Mouse (Mus musculus) ES-E14 (cell line): ENCODE measurements around the gene Med8. TPM values are rescaled to one million over a fixed set of nuclear protein-coding genes. Genes with fewer than 3 reads are reported as not detected.
A peak's percentile ranks its signal among the peaks of the same experiment; 100 is the strongest.

ENCODE experiments used
- DNase-seq: peaks from one replicate; pipeline ENCODE4 v3.0.0-alpha.2; 2013; ENCODE audit warnings: low read depth, low spot score
- H3K27ac ChIP-seq: 2 replicates; pipeline ENCODE4 v1.5.1; 2012; ENCODE audit warnings: low read depth, mild to moderate bottlenecking, low read length, moderate library complexity, mixed read lengths; ENCODE audit not compliant: poor library complexity, insufficient read depth, severe bottlenecking
- H3K36me3 ChIP-seq: 2 replicates; pipeline ENCODE4 v1.6.1; 2012; ENCODE audit warnings: mild to moderate bottlenecking, low read length, moderate library complexity, mixed read lengths; ENCODE audit not compliant: control insufficient read depth, poor library complexity, insufficient read depth, severe bottlenecking
- H3K4me1 ChIP-seq, 2 experiments: fragments of 150-350 bp in 1 of 2; sonication (generic) in 1 of 2; 2 replicates each; pipeline ENCODE4 v1.6.1; 2012; ENCODE audit warnings: low read length in 2 of 2, mild to moderate bottlenecking in 1 of 2, mixed read lengths in 1 of 2; ENCODE audit not compliant: control insufficient read depth in 2 of 2, insufficient read depth in 2 of 2, poor library complexity in 1 of 2
- H3K4me3 ChIP-seq, 2 experiments: fragments of 150-350 bp in 1 of 2; sonication (generic) in 1 of 2; 2 replicates each; pipeline ENCODE4 v1.5.1; 2012; ENCODE audit warnings: low read length in 2 of 2, low read depth in 1 of 2, mild to moderate bottlenecking in 1 of 2, mixed read lengths in 1 of 2; ENCODE audit not compliant: insufficient read depth in 1 of 2, poor library complexity in 1 of 2, severe bottlenecking in 1 of 2
- H3K9ac ChIP-seq: 2 replicates; pipeline ENCODE4 v1.6.1; 2012; ENCODE audit warnings: low read depth, mild to moderate bottlenecking, low read length, mixed read lengths; ENCODE audit not compliant: poor library complexity, insufficient read depth, severe bottlenecking
- H3K9me3 ChIP-seq: fragments of 150-350 bp; sonication (generic); 2 replicates; pipeline ENCODE4 v1.6.1; 2012; ENCODE audit warnings: low read depth, mild to moderate bottlenecking, low read length; ENCODE audit not compliant: control insufficient read depth, insufficient read depth
- CHD2 ChIP-seq: IDR thresholded peaks from 2 replicates; pipeline ENCODE4 v1.6.1; 2014; ENCODE audit warnings: mild to moderate bottlenecking, low read depth, low read length, inconsistent platforms
- HCFC1 ChIP-seq: IDR thresholded peaks from 2 replicates; pipeline ENCODE4 v1.6.1; 2012; ENCODE audit warnings: low read length, inconsistent platforms, borderline replicate concordance; ENCODE audit not compliant: insufficient read depth
- MAFK ChIP-seq: IDR thresholded peaks from 2 replicates; pipeline ENCODE4 v1.6.1; 2014; ENCODE audit warnings: mild to moderate bottlenecking, low read depth, low read length, inconsistent platforms; ENCODE audit not compliant: insufficient read depth
- ZC3H11A ChIP-seq: IDR thresholded peaks from 2 replicates; pipeline ENCODE4 v1.6.1; 2012; ENCODE audit warnings: low read depth, mild to moderate bottlenecking, inconsistent platforms, low read length, borderline replicate concordance
- ZNF384 ChIP-seq: IDR thresholded peaks from 2 replicates; pipeline ENCODE4 v1.6.1; 2012; ENCODE audit warnings: low read depth, low read length, inconsistent platforms
- in situ Hi-C, 2 experiments: fragments of 600-800 bp; cut with MboI; formaldehyde crosslinking; loops; one replicate each; pipeline ENCODE4 v1.15.1; 2025; ENCODE audit warnings: low sequenced_read_pairs in 2 of 2, inconsistent platforms in 1 of 2; ENCODE audit not compliant: unreplicated experiment in 2 of 2
- total RNA-seq: library from RNA; depleted of rRNA; stranded (reverse); fragments of 300-350 nt; gene quantifications from 2 replicates; pipeline ENCODE4 v1.2.3, GENCODE M21; 2012; rRNA removed

Med8 gene
- 56.5 and 74.1 TPM in 2 replicates for total RNA-seq

GRCm38 (mm10) chr4:118409142-118409900, at the start of gene Med8, which contains the start of gene Szt2:
Gene Med8, plus strand, starts transcription at chr4:118409337.
Gene Szt2, minus strand, starts transcription at chr4:118409273.
- Histone ChIP-seq H3K9me3 (no peaks in the 10 kb centered on the region), H3K9ac (peak within 1 kb of the TSS; percentile 92), H3K4me3 (peak within 1 kb of the TSS; percentile 79 to 99), H3K36me3 (peaks cover 26% of the 10 kb centered on the region), H3K4me1 (peaks cover 4 to 6% of the 10 kb centered on the region in 2 experiments; a peak in 3 of 4 replicates), H3K27ac (no peak within 1 kb of the TSS)
- in situ Hi-C loops: no loop called here
- peak; percentile 89 for DNase-seq
- no peak for TF ChIP-seq ZC3H11A
- TF ChIP-seq HCFC1: peak; percentile 53; the same call in 1 of the 2 replicates

- Histone ChIP-seq H3K9ac (peak overlapping the region; percentile 86), H3K27ac (no peak overlapping the region), H3K4me1 (peaks cover 0 to 5% of the 10 kb centered on the region in 2 experiments; a peak in 1 of 4 replicates), H3K9me3 (no peaks in the 10 kb centered on the region), H3K4me3 (peak overlapping the region; percentile 85 to 86), H3K36me3 (peaks cover 32% of the 10 kb centered on the region)
- TF ChIP-seq CHD2 (no peak), ZC3H11A (no peak), MAFK (no peak), ZNF384 (no peak), HCFC1 (no peak)
- in situ Hi-C loops: no loop called here
- DNase-seq: no peak
Measured at GRCm38 (mm10) chr4:118359896-118360720, 49.0 kb upstream of the Med8 start.

- H3K4me1 ChIP-seq: peaks cover 0 to 5% of the 10 kb centered on the region in 2 experiments; a peak in 1 of 4 replicates
- H3K27ac ChIP-seq: no peak overlapping the region
- in situ Hi-C loops: no loop called here
- no peaks in the 10 kb centered on the region for H3K9me3 ChIP-seq
- peaks cover 42% of the 10 kb centered on the region for H3K36me3 ChIP-seq
- H3K4me3 ChIP-seq: no peak overlapping the region
- H3K9ac ChIP-seq: no peak overlapping the region
- TF ChIP-seq CHD2 (no peak), HCFC1 (no peak), ZNF384 (no peak), MAFK (no peak)
- DNase-seq: no peak
Measured at GRCm38 (mm10) chr4:118361451-118361850, 47.7 kb upstream of the Med8 start.

- Histone ChIP-seq H3K9ac (no peak overlapping the region), H3K9me3 (no peaks in the 10 kb centered on the region), H3K4me3 (no peak overlapping the region), H3K27ac (no peak overlapping the region), H3K4me1 (peaks cover 0 to 5% of the 10 kb centered on the region in 2 experiments; a peak in 1 of 4 replicates), H3K36me3 (peaks cover 49% of the 10 kb centered on the region)
- in situ Hi-C loops: no loop called here
- no peak for TF ChIP-seq HCFC1
- no peak for TF ChIP-seq MAFK
- TF ChIP-seq ZNF384: no peak
- TF ChIP-seq ZC3H11A: no peak
- no peak for TF ChIP-seq CHD2
- DNase-seq: no peak
Measured at GRCm38 (mm10) chr4:118362879-118363278, 46.3 kb upstream of the Med8 start.
